Mouse (Mus musculus) erythroid progenitor cell, adult 5-6 weeks (primary cell): ENCODE measurements around the gene Mfsd6l. TPM values are rescaled to one million over a fixed set of nuclear protein-coding genes. Genes with fewer than 3 reads are reported as not detected.

ENCODE experiments used
- ATAC-seq: replicated peaks from 2 replicates; pipeline ENCODE4 v1.8.0; 2016; ENCODE audit warnings: moderate number of reproducible peaks, mild to moderate bottlenecking, moderate TSS enrichment, inconsistent platforms; ENCODE audit not compliant: poor library complexity, low FRiP score, severe bottlenecking
- total RNA-seq, 2 experiments: library from RNA; stranded (forward) in 1 of 2; stranded (reverse) in 1 of 2; fragments of 150-400 nt in 1 of 2; fragments of 186-747, 209-891 nt in 1 of 2; gene quantifications; 2 replicates each; pipeline versions ENCODE4 v1.2.3 to v1.2.4; 2015 to 2017; ENCODE audit warnings: low replicate concordance in 2 of 2

The Mfsd6l gene
- total RNA-seq, 2 experiments from 2014 or later: not detected

GRCm38 (mm10) chr11:68593247-68593646 lies 37.3 kb downstream of the Mfsd6l start:
- ATAC-seq: no peak

GRCm38 (mm10) chr11:68597912-68598311 lies 41.9 kb downstream of the Mfsd6l start:
- no peak for ATAC-seq

- no peak for ATAC-seq
Measured at GRCm38 (mm10) chr11:68600551-68601021, 44.6 kb downstream of the Mfsd6l start.

GRCm38 (mm10) chr11:68601486-68601991 lies 45.6 kb downstream of the Mfsd6l start:
- ATAC-seq: no peak

DNA sequence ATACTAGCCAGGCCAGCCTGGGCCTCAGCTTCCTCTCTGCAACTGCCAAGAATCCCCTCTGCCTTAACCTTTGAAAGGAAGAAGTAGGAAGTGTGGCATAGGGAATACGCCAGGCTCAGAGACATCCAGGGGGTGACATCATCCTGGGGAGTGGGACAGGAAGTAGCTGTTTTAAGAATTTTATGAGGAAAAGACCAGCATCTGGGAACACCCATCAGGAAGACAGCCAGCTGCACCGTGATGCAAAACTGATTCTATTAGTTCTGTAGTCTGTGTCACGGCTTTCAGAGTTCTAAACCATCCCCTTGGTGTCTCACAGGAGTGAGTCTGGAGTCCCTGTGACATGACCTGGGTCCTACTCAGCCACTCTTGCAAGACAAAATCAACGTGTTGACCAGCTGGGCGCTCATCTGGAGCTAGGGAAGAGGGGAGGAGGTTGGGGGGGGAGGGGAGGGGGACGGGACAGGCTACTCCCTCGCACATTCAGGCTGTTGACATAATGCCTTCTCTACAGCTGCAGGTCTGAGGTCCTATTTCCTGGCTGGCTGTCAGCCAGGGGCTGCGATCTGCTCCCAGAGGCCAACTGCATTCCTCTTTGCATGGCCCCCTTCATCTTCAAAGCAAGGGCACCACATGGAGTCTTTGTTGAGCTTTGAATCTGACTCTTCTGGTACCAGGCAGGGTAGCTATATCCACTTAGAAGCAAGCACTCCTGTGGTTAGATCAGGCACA lies 46.4 kb downstream of the Mfsd6l start:
- ATAC-seq: no peak

DNA sequence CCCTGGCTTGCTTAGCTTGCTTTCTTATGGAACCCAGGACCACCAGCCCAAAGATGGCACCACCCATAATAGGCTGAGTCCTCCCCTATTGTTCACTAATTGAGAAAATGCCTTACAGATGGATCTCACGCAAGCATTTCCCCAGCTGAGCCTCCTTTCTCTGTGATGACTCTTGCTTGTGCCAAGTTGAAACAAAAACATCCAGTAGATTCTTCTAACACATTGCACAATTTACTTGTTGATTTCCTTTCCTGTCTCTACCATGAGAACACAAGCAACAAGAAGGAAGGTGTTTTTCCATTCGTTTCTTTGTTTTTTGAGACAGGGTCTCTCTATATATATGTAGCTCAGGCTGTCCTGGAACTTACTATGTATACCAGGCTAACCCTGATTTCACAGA lies 51.1 kb downstream of the Mfsd6l start:
- ATAC-seq: no peak

Other genes with a start within 250 kb of the Mfsd6l start
- gene Ntn1, start 155.4 kb upstream of the Mfsd6l start, total RNA-seq (2015; ENCODE audit: low replicate concordance): not detected in 2 replicates
- gene Ntn1, start 155.4 kb upstream of the Mfsd6l start, total RNA-seq (2017; ENCODE audit: low replicate concordance): not detected in 2 replicates
- 3.8 and 6.8 TPM in 2 replicates for gene Pik3r5, start 124.1 kb upstream of the Mfsd6l start, total RNA-seq (2015; ENCODE audit: low replicate concordance)
- 1.9 and 10.0 TPM in 2 replicates for gene Pik3r5, start 124.1 kb upstream of the Mfsd6l start, total RNA-seq (2017; ENCODE audit: low replicate concordance)
- 1.7 and 5.8 TPM in 2 replicates for gene Pik3r6, start 53.2 kb upstream of the Mfsd6l start, total RNA-seq (2015; ENCODE audit: low replicate concordance)
- gene Pik3r6, start 53.2 kb upstream of the Mfsd6l start, total RNA-seq (2017; ENCODE audit: low replicate concordance): 0.90 and 1.5 TPM in 2 replicates
- not detected in 2 replicates for gene Ccdc42, start 30.8 kb downstream of the Mfsd6l start, total RNA-seq (2015; ENCODE audit: low replicate concordance)
- not detected in 2 replicates for gene Ccdc42, start 30.8 kb downstream of the Mfsd6l start, total RNA-seq (2017; ENCODE audit: low replicate concordance)
- gene Myh10, start 135.4 kb downstream of the Mfsd6l start, total RNA-seq (2015; ENCODE audit: low replicate concordance): 89.7 and 97.3 TPM in 2 replicates
- 76.2 and 81.0 TPM in 2 replicates for gene Myh10, start 135.4 kb downstream of the Mfsd6l start, total RNA-seq (2017; ENCODE audit: low replicate concordance)